Comparison of ENCODE assay signal across 29 mouse cellular contexts in genomic region chr6:140212403-140212802, GRCm38 (mm10).
DNase-seq lines count a peak whose midpoint lies in the region; ATAC-seq and TF ChIP-seq lines count a peak whose summit lies in the region.
"Had no signal": no experiment of that assay in that cellular context is flagged by ENCODE, and none has a peak within 500 bp of the region (broad histone marks: within the 10 kb centered on the region; RNA-seq: fewer than 3 reads in every experiment).

No protein-coding gene starts in this region.

- H3K4me3 ChIP-seq in forebrain, postnatal 0 days (ENCODE audit: low read depth, low read length): no peak overlapping the region
- H3K4me3 ChIP-seq in forebrain, embryonic 14.5 days (ENCODE audit: low read depth, low read length): no peak overlapping the region
- H3K4me3 ChIP-seq in left cerebral cortex, adult 2 months: no peak overlapping the region
- H3K4me3 ChIP-seq in testis, adult 2 months (ENCODE audit: control insufficient read depth, low read depth, low read length): no peak overlapping the region
- H3K4me3 ChIP-seq: heart, embryonic 13.5 days; limb, embryonic 15.5 days; midbrain, embryonic 15.5 days; myocyte; neural tube, embryonic 13.5 days had no signal

- no peak for DNase-seq in forebrain, postnatal 0 days
- no peak for DNase-seq in forebrain, embryonic 14.5 days (ENCODE audit: low spot score)
- DNase-seq in left cerebral cortex, adult 2 months (ENCODE audit: extremely low spot score in 1 of 2, low spot score in 2 of 2): no peak
- no peak for DNase-seq in left cerebral cortex, postnatal 4 days
- DNase-seq in testis, postnatal 10 days (ENCODE audit: low spot score): no peak
- DNase-seq in right cerebral cortex, postnatal 10 days (ENCODE audit: low spot score in 2 of 2): no peak
- DNase-seq in embryo, embryonic 10 days (ENCODE audit: low spot score): no peak
- DNase-seq: adrenal gland, adult 8-10 months; cerebellum, adult 8-10 months; cerebellum, postnatal 36 days; gastrocnemius, postnatal 14 days; heart, adult 11 months; heart, postnatal 14 days; kidney, adult 8-10 months; kidney, postnatal 25 days; lung, adult 18-20 months; lung, postnatal 36 days; retina, postnatal 1 day; right cerebral cortex, postnatal 4 days had no signal

- H3K4me2 ChIP-seq in forebrain, postnatal 0 days (ENCODE audit: low read depth): no peak overlapping the region
- no peak overlapping the region for H3K4me2 ChIP-seq in forebrain, embryonic 14.5 days (ENCODE audit: low read length)
- H3K4me2 ChIP-seq: heart, embryonic 13.5 days; limb, embryonic 15.5 days; midbrain, embryonic 15.5 days; neural tube, embryonic 13.5 days had no signal

- 63% methylated on average over 2 of the region's 2 CpGs for WGBS in forebrain, postnatal 0 days
- WGBS in forebrain, embryonic 14.5 days: 69% methylated on average over 2 of the region's 2 CpGs

- no peak overlapping the region for H3K9ac ChIP-seq in forebrain, postnatal 0 days
- no peak overlapping the region for H3K9ac ChIP-seq in forebrain, embryonic 14.5 days (ENCODE audit: low read length)
- H3K9ac ChIP-seq: heart, embryonic 13.5 days; limb, embryonic 15.5 days; midbrain, embryonic 15.5 days; neural tube, embryonic 13.5 days had no signal

- H3K9me3 ChIP-seq in forebrain, postnatal 0 days (ENCODE audit: low read length): no peaks in the 10 kb centered on the region
- H3K9me3 ChIP-seq in forebrain, embryonic 14.5 days (replicated peaks; ENCODE audit: control insufficient read depth, low read length): no peaks in the 10 kb centered on the region
- H3K9me3 ChIP-seq: limb, embryonic 15.5 days; midbrain, embryonic 15.5 days had no signal

- TF ChIP-seq POLR2A in testis, adult 2 months (IDR thresholded peaks at IDR 0.05; ENCODE audit: control insufficient read depth, low read depth, low read length): no peak

- no peaks in the 10 kb centered on the region for H3K27me3 ChIP-seq in forebrain, postnatal 0 days (ENCODE audit: insufficient read depth, low read length)
- no peaks in the 10 kb centered on the region for H3K27me3 ChIP-seq in forebrain, embryonic 14.5 days (replicated peaks; ENCODE audit: control insufficient read depth, insufficient read depth, low read length)
- no peaks in the 10 kb centered on the region for H3K27me3 ChIP-seq in testis, adult 2 months (ENCODE audit: control insufficient read depth, insufficient read depth, low read length)
- H3K27me3 ChIP-seq: heart, embryonic 13.5 days; limb, embryonic 15.5 days; midbrain, embryonic 15.5 days; neural tube, embryonic 13.5 days; Patski had no signal

- no peaks in the 10 kb centered on the region for H3K36me3 ChIP-seq in forebrain, postnatal 0 days (ENCODE audit: insufficient read depth)
- no peaks in the 10 kb centered on the region for H3K36me3 ChIP-seq in forebrain, embryonic 14.5 days (ENCODE audit: control insufficient read depth, insufficient read depth, low read length)
- no peaks in the 10 kb centered on the region for H3K36me3 ChIP-seq in testis, adult 2 months (ENCODE audit: control insufficient read depth, insufficient read depth, low read length)
- H3K36me3 ChIP-seq: G1E; heart, embryonic 13.5 days; limb, embryonic 15.5 days; midbrain, embryonic 15.5 days; neural tube, embryonic 13.5 days had no signal

- H3K4me1 ChIP-seq in forebrain, postnatal 0 days (ENCODE audit: insufficient read depth): no peaks in the 10 kb centered on the region
- H3K4me1 ChIP-seq in forebrain, embryonic 14.5 days (ENCODE audit: control insufficient read depth, insufficient read depth, low read length): no peaks in the 10 kb centered on the region
- H3K4me1 ChIP-seq in testis, adult 2 months (ENCODE audit: control insufficient read depth, insufficient read depth, low read length): peaks cover 13% of the 10 kb centered on the region
- H3K4me1 ChIP-seq: heart, embryonic 13.5 days; limb, embryonic 15.5 days; midbrain, embryonic 15.5 days; neural tube, embryonic 13.5 days had no signal

- TF ChIP-seq CTCF in forebrain, postnatal 0 days (IDR thresholded peaks at IDR 0.05; ENCODE audit: low read depth): 0 out of 2 replicates have a peak, but pooled peaks have one; percentile 23
- TF ChIP-seq CTCF in left cerebral cortex, adult 2 months (IDR thresholded peaks at IDR 0.05): peak; percentile 1
- TF ChIP-seq CTCF in testis, adult 2 months (IDR thresholded peaks at IDR 0.05; ENCODE audit: control insufficient read depth, insufficient read depth, insufficient replicate concordance, low read depth, low read length): peak; percentile 86; the same call in 1 of the 2 replicates

- ATAC-seq in forebrain, postnatal 0 days: no peak
- ATAC-seq in forebrain, embryonic 14.5 days: no peak
- ATAC-seq: activated CD4-positive, CD25-positive, alpha-beta regulatory T cell, adult 4 months; forebrain, embryonic 16.5 days; midbrain, embryonic 15.5 days; Patski had no signal

- intact Hi-C loops in left cerebral cortex, adult 2 months (cut with DNase I): no loop called here
- intact Hi-C loops in left cerebral cortex, postnatal 4 days (cut with DNase I): no loop called here

- no peak overlapping the region for H3K27ac ChIP-seq in forebrain, postnatal 0 days (ENCODE audit: low read depth, low read length)
- no peak overlapping the region for H3K27ac ChIP-seq in forebrain, embryonic 14.5 days (ENCODE audit: low read depth, low read length)
- no peak overlapping the region for H3K27ac ChIP-seq in left cerebral cortex, adult 2 months
- no peak overlapping the region for H3K27ac ChIP-seq in testis, adult 2 months (ENCODE audit: control insufficient read depth, insufficient read depth, low read depth, low read length)
- H3K27ac ChIP-seq: heart, embryonic 13.5 days; limb, embryonic 15.5 days; midbrain, embryonic 15.5 days; neural tube, embryonic 13.5 days had no signal

Comparison
In these comparisons a context has a peak if more than half of its experiments do, and no peak if none do; other contexts are left out.
1. CTCF ChIP-seq: peak in every context shown above with its lines; median percentile 86 in testis, adult 2 months; 23 in forebrain, postnatal 0 days; 1 in left cerebral cortex, adult 2 months.